Mouse (Mus musculus) liver, postnatal 0 days (tissue): ENCODE measurements around the gene Gm20388. TPM values are rescaled to one million over a fixed set of nuclear protein-coding genes. Genes with fewer than 3 reads are reported as not detected.
A peak's percentile ranks its signal among the peaks of the same experiment; 100 is the strongest.
"Not testable (repeated sequence)": the region's sequence is repeated elsewhere in the genome, so short reads cannot be mapped to it uniquely, and the experiment has no call there.

Source experiments
- ATAC-seq: fragments of 200-750 bp; cut with Nextera tagmentation; 2 replicates; pipeline ENCODE4 v1.8.0; 2017; ENCODE audit warnings: mild to moderate bottlenecking, moderate library complexity
- DNase-seq: peaks from one replicate; pipeline ENCODE4 v3.0.0-alpha.2; 2016
- H3K27ac ChIP-seq: fragments of 300-500 bp; sonication (generic); 2 replicates; pipeline ENCODE4 v1.5.1; 2014; ENCODE audit warnings: antibody characterized with exemption, moderate library complexity, mild to moderate bottlenecking, low read depth
- H3K27me3 ChIP-seq: fragments of 300-500 bp; sonication (generic); 2 replicates; pipeline ENCODE4 v1.6.1; 2014; ENCODE audit warnings: low read length, control low read depth, mixed read lengths; ENCODE audit not compliant: insufficient read depth
- H3K36me3 ChIP-seq: fragments of 300-500 bp; sonication (generic); replicated peaks from 2 replicates; pipeline ENCODE4 v1.6.1; 2014; ENCODE audit warnings: mild to moderate bottlenecking, control low read depth, low read length, moderate library complexity, mixed read lengths; ENCODE audit not compliant: insufficient read depth
- H3K4me1 ChIP-seq: fragments of 300-500 bp; sonication (generic); 2 replicates; pipeline ENCODE4 v1.6.1; 2014; ENCODE audit warnings: antibody characterized with exemption, mild to moderate bottlenecking, control low read depth; ENCODE audit not compliant: insufficient read depth
- H3K4me2 ChIP-seq: fragments of 300-500 bp; sonication (generic); 2 replicates; pipeline ENCODE4 v1.6.1; 2014; ENCODE audit warnings: low read depth, mild to moderate bottlenecking, low read length, moderate library complexity, mixed read lengths
- H3K4me3 ChIP-seq: fragments of 300-500 bp; sonication (generic); 2 replicates; pipeline ENCODE4 v1.5.1; 2014; ENCODE audit warnings: low read depth, low read length
- H3K9ac ChIP-seq: fragments of 300-500 bp; sonication (generic); replicated peaks from 2 replicates; pipeline ENCODE4 v1.6.1; 2014; ENCODE audit warnings: mild to moderate bottlenecking, moderate library complexity
- H3K9me3 ChIP-seq: fragments of 300-500 bp; sonication (generic); 2 replicates; pipeline ENCODE4 v1.6.1; 2016; ENCODE audit warnings: mild to moderate bottlenecking, control low read depth, low read length, mixed read lengths
- CTCF ChIP-seq: sonication (generic); IDR thresholded peaks from 2 replicates; pipeline ENCODE4 v1.5.1; 2016; ENCODE audit warnings: antibody characterized with exemption, low read depth
- EP300 ChIP-seq: IDR thresholded peaks from 2 replicates; pipeline ENCODE4 v1.6.1; 2016; ENCODE audit warnings: antibody characterized with exemption, low read depth, mild to moderate bottlenecking
- WGBS: fragments of 180-500 bp; shearing (Covaris S2); extraction: QIAGEN DNeasy Blood & Tissue Kit; methylation state at CpG from one replicate; pipeline ENCODE4 v1.1.7; 2014; ENCODE audit not compliant: insufficient replicate concordance; 5-methylcytosine and 5-hydroxymethylcytosine counted together
- polyA plus RNA-seq: library from polyadenylated mRNA; unstranded; fragments of >200 nt; fragmentation: Nextera tagmentation; extraction: Ambion mirVana; gene quantifications from 2 replicates; pipeline ENCODE4 v1.2.1, GENCODE M21; 2015

Gm20388 gene
- polyA plus RNA-seq, 1 experiment from 2014 or later, result not detected

DNA sequence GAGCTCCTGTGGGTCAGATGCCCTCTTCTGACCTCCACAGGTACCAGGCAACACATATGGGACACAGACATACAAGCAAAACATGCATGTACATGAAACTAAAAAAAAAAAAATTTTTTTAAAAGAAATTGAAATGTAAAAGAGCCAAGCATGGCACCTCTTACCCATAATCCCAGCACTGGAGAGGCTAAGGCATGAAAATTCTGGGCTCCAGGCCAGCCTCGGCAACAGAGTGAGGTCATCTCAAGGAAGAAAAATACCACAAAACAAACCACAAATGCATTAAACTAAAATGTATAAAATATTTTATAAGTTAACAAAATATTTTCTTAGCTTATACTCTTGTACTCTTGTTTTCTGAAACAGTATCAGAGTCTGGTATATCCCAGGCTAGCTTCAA lies 3310.3 kb downstream of the Gm20388 start:
- no peak overlapping the region for H3K4me2 ChIP-seq

DNA sequence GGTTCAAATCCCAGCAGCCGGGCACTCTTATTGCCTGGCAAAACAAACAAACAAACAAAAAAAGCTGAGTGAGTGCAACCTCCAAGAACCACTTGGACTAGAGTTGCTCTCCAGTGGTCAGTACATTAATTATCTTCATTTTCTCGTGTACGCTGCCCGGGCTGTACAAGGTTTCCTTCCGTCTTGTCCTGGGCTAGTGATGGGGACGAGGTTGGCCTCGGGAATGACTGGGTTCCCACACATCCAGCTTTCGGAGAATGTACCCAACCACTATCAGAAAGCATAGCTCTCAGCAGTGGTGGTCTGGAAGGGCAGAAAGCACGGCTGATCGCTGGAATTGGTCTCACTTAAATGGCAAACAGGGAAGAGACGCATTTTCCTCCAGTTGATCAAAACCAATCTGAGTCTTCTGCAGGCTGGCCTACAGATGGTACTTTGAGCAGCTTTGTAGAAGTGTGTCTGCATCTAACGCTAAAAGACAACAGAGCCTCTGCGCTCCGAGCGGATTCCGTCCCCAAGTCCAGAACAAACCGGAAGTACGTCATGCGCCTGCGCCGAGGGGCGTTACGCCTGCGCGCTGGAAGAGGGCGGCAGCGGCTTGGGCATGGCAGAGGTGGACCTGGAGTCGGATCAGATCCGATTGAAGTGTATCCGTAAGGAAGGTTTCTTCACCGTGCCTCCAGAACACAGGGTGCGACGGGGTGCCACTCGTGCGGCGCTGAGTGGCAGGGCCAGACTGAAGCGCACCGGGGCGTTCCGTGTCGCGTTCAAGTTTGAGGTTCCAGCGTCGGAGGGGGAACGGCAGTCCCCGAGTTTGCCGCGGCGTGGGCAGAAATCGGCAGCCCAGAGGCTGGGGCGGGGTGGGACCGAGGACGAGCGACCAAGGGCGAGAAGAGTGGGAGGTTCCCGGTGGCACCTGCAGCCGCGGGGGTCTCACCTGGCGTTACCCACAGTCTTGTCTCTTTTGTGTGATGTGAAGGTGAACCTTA lies 3313.9 kb downstream of the Gm20388 start, which contains the start of gene Cdk10:
Gene Cdk10 (plus strand): TSS at position 565 of the 989 bp plus-strand sequence.
- DNase-seq (peak; percentile 95), ATAC-seq (peak; percentile 91)
- H3K27ac ChIP-seq, result peak within 1 kb of the TSS; percentile 86
- peaks cover 9% of the 10 kb centered on the region; the same call in 1 of the 2 replicates for H3K36me3 ChIP-seq
- TF ChIP-seq EP300 (no peak), CTCF (peak; percentile 20; the same call in 1 of the 2 replicates)
- no peaks in the 10 kb centered on the region for H3K9me3 ChIP-seq
- peak within 1 kb of the TSS; percentile 74 for H3K4me3 ChIP-seq
- H3K9ac ChIP-seq, result peak within 1 kb of the TSS; percentile 83
- peaks cover 15% of the 10 kb centered on the region for H3K4me1 ChIP-seq
- WGBS, result 3% methylated on average over 59 of the region's 59 CpGs
- peak within 1 kb of the TSS; percentile 98 for H3K4me2 ChIP-seq
- H3K27me3 ChIP-seq, result no peaks in the 10 kb centered on the region

More for the DNA sequence above, 3310.3 kb downstream of the Gm20388 start:
- Histone ChIP-seq H3K9me3 (no peaks in the 10 kb centered on the region), H3K4me3 (no peak overlapping the region), H3K9ac (no peak overlapping the region), H3K27ac (no peak overlapping the region), H3K36me3 (no peaks in the 10 kb centered on the region), H3K27me3 (no peaks in the 10 kb centered on the region), H3K4me1 (peaks cover 15% of the 10 kb centered on the region)
- ATAC-seq (no peak), DNase-seq (no peak)
- no peak for TF ChIP-seq CTCF
- TF ChIP-seq EP300, result no peak
- 48% methylated on average over 1 of the region's 1 CpGs for WGBS

DNA sequence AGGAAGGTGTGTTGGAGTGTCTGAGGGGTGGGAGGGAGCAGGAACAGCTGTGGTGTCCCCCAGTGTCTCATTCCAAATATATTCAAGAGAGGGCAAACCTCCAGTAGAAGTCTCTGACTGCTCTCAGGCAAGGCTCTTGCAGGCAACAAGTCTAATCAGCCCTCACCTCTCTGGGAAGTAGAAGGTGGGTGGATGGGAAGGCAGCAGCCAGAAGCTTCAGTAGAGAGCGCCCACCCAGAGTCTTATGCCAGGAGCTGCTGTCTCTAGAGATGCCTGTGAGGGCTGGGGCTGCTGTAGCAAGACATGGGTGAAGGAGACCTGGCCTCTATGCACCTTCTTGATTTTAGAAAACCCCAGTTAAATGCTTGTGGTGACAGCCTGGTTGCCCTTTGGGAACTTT lies 3317.8 kb downstream of the Gm20388 start:
- DNase-seq (no peak), ATAC-seq (no peak)
- H3K27ac ChIP-seq, result no peak overlapping the region
- no peak overlapping the region for H3K9ac ChIP-seq
- WGBS, result 80% methylated on average over 1 of the region's 1 CpGs
- H3K4me3 ChIP-seq, result no peak overlapping the region
- H3K36me3 ChIP-seq, result peaks cover 9% of the 10 kb centered on the region; the same call in 1 of the 2 replicates
- H3K4me2 ChIP-seq, result no peak overlapping the region
- no peaks in the 10 kb centered on the region for H3K9me3 ChIP-seq
- TF ChIP-seq EP300, result no peak
- TF ChIP-seq CTCF, result no peak
- peaks cover 15% of the 10 kb centered on the region for H3K4me1 ChIP-seq
- H3K27me3 ChIP-seq, result no peaks in the 10 kb centered on the region

DNA sequence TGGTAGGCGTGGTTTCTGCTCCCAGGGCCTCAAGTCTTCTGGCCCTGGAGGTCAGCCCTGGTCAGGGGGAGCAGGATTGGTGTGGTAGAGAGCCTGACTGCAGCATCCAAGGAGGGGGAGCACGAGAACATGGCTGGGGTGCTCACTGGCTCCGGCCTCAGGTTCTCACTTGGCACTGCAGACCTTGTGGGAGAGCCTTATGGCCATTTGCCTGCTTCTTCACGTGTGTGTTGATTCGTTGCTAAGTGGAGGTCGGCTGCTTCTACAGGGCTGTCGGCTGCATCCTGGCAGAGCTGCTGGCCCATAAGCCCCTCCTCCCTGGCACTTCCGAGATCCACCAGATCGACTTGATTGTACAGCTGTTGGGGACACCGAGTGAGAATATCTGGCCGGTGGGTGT lies 3319.7 kb downstream of the Gm20388 start:
- not testable (repeated sequence) for H3K9me3 ChIP-seq, H3K36me3 ChIP-seq, DNase-seq, ATAC-seq, H3K9ac ChIP-seq, H3K4me3 ChIP-seq, H3K27me3 ChIP-seq, H3K27ac ChIP-seq, H3K4me2 ChIP-seq, H3K4me1 ChIP-seq
- WGBS, result 80% methylated on average over 11 of the region's 11 CpGs

DNA sequence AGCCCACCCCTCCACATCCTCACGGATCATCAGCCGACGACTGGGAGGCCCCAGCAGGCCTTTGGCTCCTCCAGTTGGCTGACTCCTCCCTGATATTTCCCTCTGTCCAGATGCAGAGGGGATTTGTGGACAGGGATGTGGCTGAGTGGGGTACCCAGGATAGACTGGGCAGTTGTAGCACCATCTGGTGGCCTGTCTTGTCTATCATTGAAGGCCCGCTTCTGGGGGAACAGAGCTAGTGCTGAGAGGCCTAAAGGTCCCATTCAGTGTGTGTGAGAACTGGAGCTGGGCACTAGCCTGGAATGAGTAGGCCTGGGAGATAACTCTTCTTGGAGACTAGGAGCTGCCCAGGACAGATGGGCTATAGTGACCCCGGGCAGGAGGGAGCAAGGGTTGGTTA lies 3321.1 kb downstream of the Gm20388 start:
- ATAC-seq, result no peak
- TF ChIP-seq CTCF (peak; percentile 41), EP300 (no peak)
- H3K4me1 ChIP-seq, result peaks cover 14% of the 10 kb centered on the region
- no peak overlapping the region for H3K4me2 ChIP-seq
- no peaks in the 10 kb centered on the region for H3K9me3 ChIP-seq
- H3K36me3 ChIP-seq, result peaks cover 8% of the 10 kb centered on the region; the same call in 1 of the 2 replicates
- WGBS, result 64% methylated on average over 5 of the region's 5 CpGs
- no peak overlapping the region for H3K4me3 ChIP-seq
- H3K27me3 ChIP-seq, result peaks cover 7% of the 10 kb centered on the region; the same call in 1 of the 2 replicates
- no peak for DNase-seq
- no peak overlapping the region for H3K9ac ChIP-seq
- H3K27ac ChIP-seq, result no peak overlapping the region

DNA sequence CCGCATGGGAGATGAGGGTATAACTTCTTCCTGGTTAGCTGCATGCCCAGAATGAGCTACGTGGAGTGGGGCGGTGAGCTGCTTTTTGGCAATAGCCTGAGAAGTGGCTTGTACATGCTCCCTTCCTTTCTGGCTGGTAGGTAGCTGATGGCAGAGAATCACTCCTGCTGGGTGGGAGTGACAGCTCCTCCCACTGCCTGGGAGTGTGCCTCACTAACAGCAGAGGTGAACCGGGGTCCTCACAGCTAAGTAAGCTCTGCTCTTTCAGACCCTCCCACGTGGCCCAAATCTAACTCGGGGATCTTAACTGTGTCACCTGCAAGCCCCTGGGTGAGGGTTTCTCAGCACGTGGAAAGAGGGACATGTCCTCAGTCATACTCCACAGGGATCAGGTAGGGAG lies 3321.9 kb downstream of the Gm20388 start:
- WGBS, result 44% methylated on average over 7 of the region's 7 CpGs
- Histone ChIP-seq H3K27ac (no peak overlapping the region), H3K4me2 (no peak overlapping the region), H3K4me3 (no peak overlapping the region), H3K9ac (no peak overlapping the region), H3K27me3 (peaks cover 7% of the 10 kb centered on the region; the same call in 1 of the 2 replicates), H3K36me3 (peaks cover 3% of the 10 kb centered on the region; the same call in 1 of the 2 replicates), H3K4me1 (peaks cover 14% of the 10 kb centered on the region), H3K9me3 (no peaks in the 10 kb centered on the region)
- ATAC-seq (no peak), DNase-seq (no peak)
- TF ChIP-seq EP300, result no peak
- no peak for TF ChIP-seq CTCF
